Mouse (Mus musculus) MEL (cell line): ENCODE data around the gene Hmg20a. TPM values are rescaled to one million over a fixed set of nuclear protein-coding genes. Genes with fewer than 3 reads are reported as not detected.

ENCODE experiments used
- DNase-seq: peaks from one replicate; pipeline ENCODE4 v3.0.0; 2011; ENCODE audit warnings: low read depth, low spot score
- H3K27ac ChIP-seq: 2 replicates; pipeline ENCODE4 v1.5.1; 2012; ENCODE audit warnings: low read depth, mild to moderate bottlenecking, control low read depth, low read length, moderate library complexity; ENCODE audit not compliant: control insufficient read depth
- H3K27me3 ChIP-seq, 2 experiments: fragments of 150-350 bp in 1 of 2; sonication (generic) in 1 of 2; 2 replicates each; pipeline ENCODE4 v1.6.1; 2012; ENCODE audit warnings: low read length in 2 of 2, mild to moderate bottlenecking in 2 of 2, improper control_type of control experiment in 1 of 2, moderate library complexity in 1 of 2; ENCODE audit not compliant: insufficient read depth in 2 of 2, control insufficient read depth in 1 of 2
- H3K36me3 ChIP-seq, 2 experiments: 2 replicates each; pipeline ENCODE4 v1.6.1; 2012 to 2014; ENCODE audit warnings: low read length in 2 of 2, improper control_type of control experiment in 1 of 2, inconsistent platforms in 1 of 2, mild to moderate bottlenecking in 1 of 2; ENCODE audit not compliant: insufficient read depth in 2 of 2, control insufficient read depth in 1 of 2
- H3K4me1 ChIP-seq, 2 experiments: fragments of 150-350 bp in 1 of 2; sonication (generic) in 1 of 2; 2 replicates each; pipeline ENCODE4 v1.6.1; 2012; ENCODE audit warnings: low read length in 2 of 2, improper control_type of control experiment in 1 of 2, mild to moderate bottlenecking in 1 of 2; ENCODE audit not compliant: insufficient read depth in 2 of 2, control insufficient read depth in 1 of 2
- H3K4me3 ChIP-seq, 2 experiments: fragments of 150-350 bp in 1 of 2; sonication (generic) in 1 of 2; 2 replicates each; pipeline ENCODE4 v1.5.1; 2012; ENCODE audit warnings: low read depth in 2 of 2, low read length in 2 of 2, mild to moderate bottlenecking in 2 of 2, moderate library complexity in 2 of 2, control low read depth in 1 of 2, improper control_type of control experiment in 1 of 2; ENCODE audit not compliant: control insufficient read depth in 1 of 2, insufficient read depth in 1 of 2
- H3K79me2 ChIP-seq: 2 replicates; pipeline ENCODE4 v1.6.1; 2012; ENCODE audit warnings: mild to moderate bottlenecking, low read length, moderate library complexity; ENCODE audit not compliant: control insufficient read depth, poor library complexity, insufficient read depth
- H3K9ac ChIP-seq: 2 replicates; pipeline ENCODE4 v1.6.1; 2012; ENCODE audit warnings: low read depth, mild to moderate bottlenecking, control low read depth, low read length, moderate library complexity; ENCODE audit not compliant: control insufficient read depth, poor library complexity, severe bottlenecking
- H3K9me3 ChIP-seq: fragments of 150-350 bp; sonication (generic); replicated peaks from 2 replicates; pipeline ENCODE4 v1.6.1; 2012; ENCODE audit warnings: mild to moderate bottlenecking, low read length, improper control_type of control experiment, moderate library complexity; ENCODE audit not compliant: insufficient read depth
- CHD2 ChIP-seq: IDR thresholded peaks from 2 replicates; pipeline ENCODE4 v1.6.1; 2011; ENCODE audit warnings: low read length, improper control_type of control experiment
- E2F4 ChIP-seq: IDR thresholded peaks from 2 replicates; pipeline ENCODE4 v1.6.1; 2011; ENCODE audit warnings: low read depth, low read length, improper control_type of control experiment, borderline replicate concordance
- EP300 ChIP-seq, 2 experiments: IDR thresholded peaks; 2 replicates each; pipeline ENCODE4 v1.6.1; 2011; ENCODE audit warnings: improper control_type of control experiment in 2 of 2, low read length in 2 of 2, low read depth in 1 of 2, mild to moderate bottlenecking in 1 of 2
- GABPA ChIP-seq: IDR thresholded peaks from 2 replicates; pipeline ENCODE4 v1.6.1; 2012; ENCODE audit warnings: low read depth, mild to moderate bottlenecking, inconsistent platforms, low read length, improper control_type of control experiment, moderate library complexity
- HCFC1 ChIP-seq: IDR thresholded peaks from 2 replicates; pipeline ENCODE4 v1.6.1; 2012; ENCODE audit warnings: low read depth, mild to moderate bottlenecking, inconsistent platforms, low read length, improper control_type of control experiment, moderate library complexity
- MAX ChIP-seq: IDR thresholded peaks from 2 replicates; pipeline ENCODE4 v1.6.1; 2011; ENCODE audit warnings: low read length, improper control_type of control experiment
- MAZ ChIP-seq: IDR thresholded peaks from 2 replicates; pipeline ENCODE4 v1.6.1; 2012; ENCODE audit warnings: low read depth, mild to moderate bottlenecking, inconsistent platforms, low read length, improper control_type of control experiment
- MEF2A ChIP-seq: IDR thresholded peaks from 2 replicates; pipeline ENCODE4 v1.6.1; 2014; ENCODE audit warnings: low read depth, mild to moderate bottlenecking, inconsistent platforms, low read length, improper control_type of control experiment; ENCODE audit not compliant: poor library complexity, insufficient replicate concordance, severe bottlenecking; ENCODE audit errors: extremely low read depth
- MXI1 ChIP-seq: IDR thresholded peaks from 2 replicates; pipeline ENCODE4 v1.6.1; 2011; ENCODE audit warnings: mild to moderate bottlenecking, low read depth, low read length, improper control_type of control experiment
- MYB ChIP-seq: IDR thresholded peaks from 2 replicates; pipeline ENCODE4 v1.6.1; 2011; ENCODE audit warnings: mild to moderate bottlenecking, low read depth, low read length, improper control_type of control experiment
- MYC ChIP-seq: IDR thresholded peaks from 2 replicates; pipeline ENCODE4 v1.6.1; 2011; ENCODE audit warnings: low read depth, mild to moderate bottlenecking, low read length, improper control_type of control experiment, moderate library complexity
- NELFE ChIP-seq: IDR thresholded peaks from 2 replicates; pipeline ENCODE4 v1.6.1; 2011; ENCODE audit warnings: low read depth, low read length, improper control_type of control experiment
- POLR2A ChIP-seq, 2 experiments: IDR thresholded peaks; 2 replicates each; pipeline ENCODE4 v1.6.1; 2011 to 2012; ENCODE audit warnings: low read length in 2 of 2, mild to moderate bottlenecking in 2 of 2, control low read depth in 1 of 2, improper control_type of control experiment in 1 of 2, low read depth in 1 of 2, moderate library complexity in 1 of 2; ENCODE audit not compliant: control insufficient read depth in 1 of 2, insufficient read depth in 1 of 2, poor library complexity in 1 of 2
- POLR2AphosphoS5 ChIP-seq: IDR thresholded peaks from 2 replicates; pipeline ENCODE4 v1.6.1; 2012; ENCODE audit warnings: low read depth, borderline replicate concordance, mild to moderate bottlenecking, inconsistent platforms, low read length, moderate library complexity, mixed read lengths
- RAD21 ChIP-seq: IDR thresholded peaks from 2 replicates; pipeline ENCODE4 v1.6.1; 2011; ENCODE audit warnings: mild to moderate bottlenecking, low read depth, low read length, improper control_type of control experiment
- RCOR1 ChIP-seq: IDR thresholded peaks from 2 replicates; pipeline ENCODE4 v1.6.1; 2012; ENCODE audit warnings: low read depth, mild to moderate bottlenecking, inconsistent platforms, low read length, improper control_type of control experiment
- SIN3A ChIP-seq: IDR thresholded peaks from 2 replicates; pipeline ENCODE4 v1.6.1; 2012; ENCODE audit warnings: low read length, improper control_type of control experiment, inconsistent platforms
- SMC3 ChIP-seq: IDR thresholded peaks from 2 replicates; pipeline ENCODE4 v1.6.1; 2011; ENCODE audit warnings: low read depth, low read length, improper control_type of control experiment
- TAL1 ChIP-seq: IDR thresholded peaks from 2 replicates; pipeline ENCODE4 v1.6.1; 2012; ENCODE audit warnings: mild to moderate bottlenecking, inconsistent platforms, low read length, moderate library complexity, mixed read lengths
- TBP ChIP-seq: IDR thresholded peaks from 2 replicates; pipeline ENCODE4 v1.8.0; 2011; ENCODE audit warnings: low read depth, low read length, improper control_type of control experiment
- TCF12 ChIP-seq: IDR thresholded peaks from 2 replicates; pipeline ENCODE4 v1.6.1; 2014; ENCODE audit warnings: low read depth, mild to moderate bottlenecking, inconsistent platforms, low read length, improper control_type of control experiment, moderate library complexity
- USF1 ChIP-seq: IDR thresholded peaks from 2 replicates; pipeline ENCODE4 v1.6.1; 2014; ENCODE audit warnings: low read depth, mild to moderate bottlenecking, inconsistent platforms, low read length, improper control_type of control experiment, moderate library complexity
- USF2 ChIP-seq, 2 experiments: IDR thresholded peaks; 2 replicates each; pipeline ENCODE4 v1.6.1; 2011 to 2012; ENCODE audit warnings: improper control_type of control experiment in 2 of 2, low read length in 2 of 2, borderline replicate concordance in 1 of 2, inconsistent platforms in 1 of 2, low read depth in 1 of 2, mild to moderate bottlenecking in 1 of 2; ENCODE audit not compliant: insufficient read depth in 1 of 2
- ZC3H11A ChIP-seq: IDR thresholded peaks from 2 replicates; pipeline ENCODE4 v1.6.1; 2012; ENCODE audit warnings: low read depth, mild to moderate bottlenecking, inconsistent platforms, low read length, improper control_type of control experiment
- ZKSCAN1 ChIP-seq: IDR thresholded peaks from 2 replicates; pipeline ENCODE4 v1.6.1; 2012; ENCODE audit warnings: low read depth, mild to moderate bottlenecking, inconsistent platforms, low read length, improper control_type of control experiment, moderate library complexity
- ZMIZ1 ChIP-seq: IDR thresholded peaks from 2 replicates; pipeline ENCODE4 v1.6.1; 2012; ENCODE audit warnings: low read depth, mild to moderate bottlenecking, inconsistent platforms, low read length, improper control_type of control experiment, moderate library complexity
- ZNF384 ChIP-seq: IDR thresholded peaks from 2 replicates; pipeline ENCODE4 v1.6.1; 2012; ENCODE audit warnings: low read depth, mild to moderate bottlenecking, inconsistent platforms, low read length, improper control_type of control experiment
- polyA plus RNA-seq, 2 experiments: library from polyadenylated mRNA; stranded (reverse) in 1 of 2; unstranded in 1 of 2; fragments of >175 nt in 1 of 2; fragments of >200 nt in 1 of 2; gene quantifications; 2 replicates each; pipeline versions ENCODE4 v1.2.1 to v1.2.4; 2012; ENCODE audit warnings: low replicate concordance in 2 of 2, low read depth in 1 of 2; ENCODE audit not compliant: insufficient read length in 2 of 2, insufficient read depth in 1 of 2, missing spikeins in 1 of 2
- total RNA-seq: library from RNA; depleted of rRNA; stranded (reverse); fragments of 300-350 nt; gene quantifications from 2 replicates; pipeline ENCODE4 v1.2.3, GENCODE M21; 2012

Gene Hmg20a
- total and polyA plus RNA-seq, 3 experiments: 12.6 to 23.6 TPM; not detected in 1

DNA sequence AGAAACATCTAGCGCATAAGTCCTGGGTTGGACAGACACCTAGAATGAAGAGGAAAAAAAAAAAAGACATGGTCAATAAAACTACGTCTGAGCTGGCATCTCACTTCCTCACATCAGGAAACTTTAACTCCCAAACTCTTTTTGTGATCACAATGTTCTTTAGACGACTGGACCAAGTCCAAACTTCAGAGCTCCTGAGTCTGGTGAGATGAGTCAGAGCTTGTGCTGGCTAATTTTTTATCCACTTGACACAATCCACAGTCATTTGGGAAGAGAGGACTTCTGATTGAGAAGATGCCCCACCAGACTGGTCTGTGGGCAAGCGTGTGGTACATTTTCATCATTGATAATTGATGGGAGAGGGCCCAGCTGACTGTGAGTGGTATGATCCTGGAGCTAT lies 44.0 kb upstream of the Hmg20a start (continued):
- TF ChIP-seq USF2 (IDR thresholded peaks at IDR 0.05; ENCODE audit: borderline replicate concordance in 1 of 2, insufficient read depth in 1 of 2, low read depth in 1 of 2, low read length in 2 of 2) (no peak), MYC (no peak)
- TF ChIP-seq, all 39 proteins: peak for 0

DNA sequence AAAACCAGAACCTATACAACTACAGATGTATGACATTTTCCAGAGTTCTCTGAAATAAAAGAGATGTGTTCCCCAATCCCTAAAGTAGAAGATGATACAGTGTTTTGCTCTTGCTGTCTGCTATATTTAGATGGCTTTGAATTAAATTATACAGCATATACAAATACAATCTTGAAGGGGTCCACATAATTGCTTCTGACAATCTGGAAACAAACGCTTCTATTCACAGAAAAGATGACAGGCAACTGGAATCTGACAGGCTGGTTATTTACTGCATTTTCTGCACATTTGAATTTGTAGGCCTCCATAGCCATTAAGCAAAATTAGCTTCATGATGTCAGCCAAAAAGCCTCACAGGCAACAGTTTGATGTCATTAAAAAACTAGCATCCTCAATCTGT lies 35.6 kb upstream of the Hmg20a start:
- DNase-seq: no peak

DNA sequence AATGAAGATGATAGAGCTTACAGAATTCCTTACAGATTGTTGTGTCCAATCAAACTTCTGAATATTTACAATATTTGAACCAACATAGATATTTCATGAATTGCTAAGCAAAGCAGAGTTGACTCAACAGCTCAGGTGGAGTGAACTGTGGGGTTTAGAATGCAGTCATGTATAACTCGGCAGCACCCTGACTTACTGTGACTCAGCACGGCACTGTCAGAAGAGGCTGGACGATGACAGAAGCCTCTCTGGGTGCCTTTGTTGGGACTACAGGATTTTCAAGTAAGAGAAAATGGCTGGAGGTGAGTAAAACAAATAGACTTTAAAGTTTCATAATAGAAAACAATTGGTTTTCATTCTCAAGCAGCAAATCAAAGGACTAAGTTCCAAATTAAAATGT lies 25.6 kb upstream of the Hmg20a start:
- Histone ChIP-seq H3K79me2 (0 out of 2 replicates have a peak, but pooled peaks cover 2% of the 10 kb centered on the region), H3K36me3 (peaks cover 0 to 3% of the 10 kb centered on the region in 2 experiments), H3K4me3 (no peak overlapping the region), H3K27me3 (no peaks in the 10 kb centered on the region), H3K27ac (no peak overlapping the region), H3K9ac (no peak overlapping the region), H3K4me1 (peaks cover 5 to 8% of the 10 kb centered on the region in 2 experiments; a peak in 3 of 4 replicates), H3K9me3 (no peaks in the 10 kb centered on the region)
- TF ChIP-seq MEF2A (no peak), USF1 (no peak), MAZ (no peak), TAL1 (no peak), POLR2A (IDR thresholded peaks at IDR 0.05; ENCODE audit: control insufficient read depth in 1 of 2, insufficient read depth in 1 of 2, low read depth in 1 of 2, low read length in 2 of 2, poor library complexity in 1 of 2) (no peak), GABPA (no peak), EP300 (IDR thresholded peaks at IDR 0.05; ENCODE audit: low read depth in 1 of 2, low read length in 2 of 2) (no peak), ZC3H11A (no peak), E2F4 (no peak), MAX (no peak), RAD21 (no peak), ZNF384 (no peak), RCOR1 (no peak), MYB (no peak), ZMIZ1 (no peak), HCFC1 (no peak), TBP (no peak), SMC3 (no peak)
- DNase-seq: no peak

More for the DNA sequence above, 35.6 kb upstream of the Hmg20a start:
- Histone ChIP-seq H3K36me3 (no peaks in the 10 kb centered on the region; a peak in 1 of 4 replicates), H3K9ac (no peak overlapping the region), H3K79me2 (no peaks in the 10 kb centered on the region; the same call in 1 of the 2 replicates), H3K27ac (no peak overlapping the region), H3K27me3 (no peaks in the 10 kb centered on the region), H3K4me1 (no peaks in the 10 kb centered on the region), H3K4me3 (no peak overlapping the region), H3K9me3 (no peaks in the 10 kb centered on the region)
- TF ChIP-seq MEF2A (no peak), ZKSCAN1 (no peak), MXI1 (no peak), MAX (no peak), GABPA (no peak), TAL1 (no peak), TCF12 (no peak), MYC (no peak), CHD2 (no peak), ZMIZ1 (no peak), MYB (no peak), TBP (no peak), E2F4 (no peak), SIN3A (no peak), HCFC1 (no peak), ZNF384 (no peak), POLR2AphosphoS5 (no peak), NELFE (no peak)
